Mouse (Mus musculus) kidney, adult 11 months (tissue): ENCODE measurements around the gene Det1.

ENCODE experiments used
- DNase-seq: peaks from one replicate; pipeline ENCODE4 v3.0.0; 2022

The Det1 gene

GRCm38 (mm10) chr7:78846066-78846716, 872 bp downstream of the Det1 start:
- DNase-seq, result no peak

- DNase-seq, result no peak
Observed at GRCm38 (mm10) chr7:78841601-78842000, 5.5 kb downstream of the Det1 start.

GRCm38 (mm10) chr7:78837250-78837649, 9.8 kb downstream of the Det1 start:
- no peak for DNase-seq

DNA sequence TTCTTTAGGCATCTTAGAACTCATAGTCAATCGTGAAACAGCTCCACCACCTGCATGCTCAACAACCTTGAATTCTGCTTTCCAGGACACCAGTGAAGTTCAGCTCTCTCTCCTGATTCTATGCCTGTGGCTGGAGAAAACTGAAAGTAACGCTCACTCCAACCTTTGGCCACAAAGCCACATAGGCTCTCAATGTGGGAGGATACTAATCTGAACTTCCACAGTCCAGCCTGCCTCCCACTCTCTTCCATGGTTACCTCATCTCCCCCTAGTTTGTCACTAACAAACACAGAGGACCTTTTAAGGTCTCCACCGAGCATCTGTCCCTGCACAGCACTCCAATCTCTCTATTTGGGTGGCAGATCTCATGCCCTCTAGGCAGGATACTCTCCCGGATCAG, 11.4 kb downstream of the Det1 start:
- no peak for DNase-seq

DNA sequence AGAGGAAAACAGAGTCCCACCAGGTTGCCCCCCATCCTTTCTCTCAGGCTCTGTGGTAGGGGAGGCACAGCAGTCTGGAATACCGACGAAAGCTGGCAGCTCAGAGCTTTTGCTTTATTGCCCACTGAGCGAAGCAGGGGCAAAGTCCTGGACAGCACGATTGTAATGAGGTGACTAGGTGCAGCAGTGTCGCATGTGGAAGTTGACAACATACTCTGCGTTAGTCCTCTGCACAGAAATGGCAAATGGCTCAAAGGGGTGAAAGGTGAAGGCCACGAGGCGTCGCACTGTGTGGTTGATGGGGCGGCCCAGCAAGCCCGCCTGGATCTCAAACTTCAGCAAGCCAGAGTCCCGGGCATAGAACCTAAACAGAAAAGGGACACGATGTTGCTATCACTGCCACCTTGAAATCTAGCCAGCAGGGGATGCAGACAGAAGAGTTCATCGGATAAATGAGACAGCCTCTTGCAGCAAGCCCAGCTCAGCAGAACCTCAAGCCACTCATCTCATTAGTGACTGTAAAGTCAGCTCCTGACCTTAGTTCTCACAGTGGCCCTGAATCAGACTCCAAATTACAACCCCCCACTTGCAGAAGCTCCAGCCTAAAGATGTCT, 19.2 kb downstream of the Det1 start:
- DNase-seq, result no peak

DNA sequence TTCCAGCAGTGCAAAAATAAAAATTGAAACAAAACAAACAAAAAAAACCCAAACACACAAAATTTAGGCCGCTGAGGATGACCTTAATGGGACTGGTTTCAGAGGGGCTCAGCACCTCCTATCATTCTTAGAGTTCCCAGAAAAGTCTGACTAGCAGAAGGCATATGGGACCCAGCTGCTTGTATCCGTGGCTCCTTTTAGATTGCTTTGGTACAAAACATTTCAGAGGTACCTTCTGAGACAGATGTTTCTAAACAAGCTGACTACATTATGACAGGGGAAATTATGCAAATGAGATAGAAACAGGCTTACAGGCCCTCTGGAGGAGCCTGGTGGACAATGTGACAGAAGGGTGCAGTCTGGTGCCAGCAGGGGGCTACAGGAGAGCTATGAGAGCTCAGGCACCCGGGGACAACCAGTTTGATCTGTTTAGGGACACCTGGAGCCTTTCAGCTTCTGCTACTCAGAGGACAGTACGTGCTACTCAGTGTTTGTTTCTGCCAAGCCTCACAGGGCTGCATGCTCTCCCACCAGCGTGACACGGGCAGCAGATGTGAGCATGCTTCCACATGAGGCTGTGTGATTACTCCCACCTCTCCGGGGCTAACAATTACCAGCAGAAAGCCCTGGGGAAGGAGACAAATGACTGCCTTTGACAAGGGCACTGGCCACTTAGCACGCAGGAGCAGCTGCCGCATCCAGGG, 20.2 kb downstream of the Det1 start:
- DNase-seq, result no peak

GRCm38 (mm10) chr7:78818336-78818735, 28.7 kb downstream of the Det1 start:
- no peak for DNase-seq

DNA sequence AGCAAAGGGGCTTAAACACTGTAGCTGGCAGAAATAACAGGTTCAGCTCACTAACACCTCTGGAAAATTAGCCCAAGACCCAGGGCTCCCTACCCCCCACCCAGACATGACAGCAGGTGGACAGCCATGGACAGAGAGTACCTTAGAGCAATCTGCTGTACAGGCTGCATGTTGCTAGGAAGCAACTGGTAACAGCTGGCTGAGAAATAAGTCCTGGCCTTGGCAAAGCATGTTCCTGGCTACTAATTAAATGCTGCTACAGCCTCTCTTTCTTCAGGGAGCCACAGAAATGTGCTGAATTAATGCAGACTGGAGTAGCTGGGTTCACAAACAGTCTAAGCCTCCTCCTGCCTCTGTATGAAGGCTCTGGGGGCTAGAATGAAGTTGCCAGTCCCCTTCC, 32.3 kb downstream of the Det1 start:
- peak; percentile 70 for DNase-seq

GRCm38 (mm10) chr7:78813791-78814190, 33.3 kb downstream of the Det1 start:
- peak; percentile 62 for DNase-seq

DNA sequence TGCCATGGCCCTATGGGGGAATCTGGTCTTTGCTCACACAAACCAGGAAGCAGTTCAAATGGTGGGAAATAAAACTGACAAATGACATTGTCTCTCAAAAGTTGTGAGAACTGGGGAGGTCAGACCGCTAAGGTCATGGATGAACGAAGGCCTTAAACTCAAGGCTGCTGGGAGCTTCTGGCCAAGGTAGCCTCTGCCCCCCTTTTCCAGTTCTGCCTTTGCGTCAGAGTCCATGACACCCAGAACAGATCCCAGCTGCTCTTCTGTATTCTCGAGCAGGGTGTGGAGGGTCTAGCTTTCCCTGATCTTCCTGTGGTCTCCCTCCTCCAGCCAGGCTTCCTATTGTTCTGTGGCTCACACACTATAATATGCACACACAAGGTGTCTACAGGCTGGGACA, 39.9 kb downstream of the Det1 start:
- DNase-seq, result no peak

DNA sequence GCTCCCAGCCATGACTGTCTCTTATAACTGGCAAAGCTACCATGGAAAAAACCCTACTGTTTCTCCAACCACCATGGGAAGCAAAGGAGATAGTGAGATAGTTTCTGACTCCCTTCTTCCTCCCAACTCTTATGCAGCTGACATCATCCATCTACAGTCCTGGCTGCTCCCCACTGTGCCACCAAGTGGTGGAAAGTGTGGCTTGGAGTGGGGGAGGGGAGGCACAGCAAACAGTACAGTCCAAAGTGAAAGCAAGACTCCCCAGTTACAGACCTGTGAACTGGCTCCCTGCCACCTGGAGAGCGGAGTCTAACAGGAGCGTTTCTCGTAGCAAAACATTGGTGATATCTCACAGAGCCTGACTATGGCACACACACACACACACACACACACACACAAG, 43.2 kb downstream of the Det1 start:
- peak; percentile 28 for DNase-seq

DNA sequence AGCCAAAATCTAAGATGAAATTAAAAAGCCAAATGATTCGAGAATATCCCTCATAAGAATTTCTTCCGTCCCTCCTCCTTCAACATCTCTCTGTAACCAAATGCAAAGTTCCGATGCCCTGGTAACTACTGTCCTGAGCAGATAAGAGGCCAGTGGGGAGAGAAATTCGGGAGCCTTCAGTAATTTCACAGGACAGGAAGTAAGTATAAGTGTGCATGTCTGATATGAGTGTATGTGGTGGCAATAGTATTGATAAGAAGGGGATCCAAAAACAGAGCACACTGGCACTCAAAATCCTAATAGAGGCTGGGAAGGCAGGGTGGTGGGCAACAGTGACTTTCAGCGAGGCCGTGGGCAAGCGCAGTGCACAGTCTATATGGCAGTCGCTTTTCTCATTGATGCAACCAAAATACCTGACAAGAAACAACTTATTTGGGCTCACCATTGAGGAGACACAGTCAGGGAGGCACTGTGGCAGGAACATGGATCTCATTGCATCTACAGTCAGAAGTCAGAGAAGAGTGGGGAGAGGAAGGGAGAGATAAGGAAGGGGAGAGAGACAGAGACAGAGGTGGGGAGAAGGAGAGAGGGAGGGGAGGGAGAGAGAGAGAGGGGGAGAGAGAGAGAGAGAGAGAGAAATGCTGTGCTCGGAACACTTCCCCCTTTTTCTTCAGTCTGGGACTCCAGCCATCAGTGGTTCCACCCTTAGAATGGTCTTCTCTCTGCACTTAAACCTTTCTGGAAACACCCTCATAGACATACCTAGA, 47.1 kb downstream of the Det1 start:
- no peak for DNase-seq

DNA sequence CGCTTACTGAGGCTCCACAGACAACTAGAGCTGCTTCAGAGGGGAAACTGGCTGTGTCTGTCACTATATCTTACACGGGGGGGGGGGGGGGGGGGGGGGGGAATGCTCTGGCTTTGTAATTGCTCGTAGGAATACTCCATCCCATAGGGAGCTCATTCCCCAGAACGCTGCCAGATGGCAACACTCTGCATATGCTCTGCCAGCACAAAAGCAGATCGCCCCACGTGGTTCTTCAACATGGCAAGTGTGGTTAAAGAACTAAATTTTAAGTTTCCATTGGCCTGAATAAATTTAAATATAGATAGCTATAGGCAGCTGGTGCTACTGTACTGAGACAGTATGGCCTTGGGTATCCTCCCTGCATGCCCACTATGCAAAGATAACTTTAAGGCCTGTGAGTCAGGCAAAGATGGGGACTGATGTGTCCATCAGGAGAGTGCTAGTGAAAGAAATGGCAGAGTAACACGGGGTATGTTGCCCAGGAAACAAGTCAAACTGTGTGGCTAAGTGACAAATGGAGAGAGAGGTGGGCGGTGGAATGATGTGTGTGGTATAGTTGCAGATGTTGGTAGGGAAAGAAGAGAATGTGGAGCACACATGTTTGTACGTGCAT, 49.1 kb downstream of the Det1 start:
- DNase-seq, result no peak

DNA sequence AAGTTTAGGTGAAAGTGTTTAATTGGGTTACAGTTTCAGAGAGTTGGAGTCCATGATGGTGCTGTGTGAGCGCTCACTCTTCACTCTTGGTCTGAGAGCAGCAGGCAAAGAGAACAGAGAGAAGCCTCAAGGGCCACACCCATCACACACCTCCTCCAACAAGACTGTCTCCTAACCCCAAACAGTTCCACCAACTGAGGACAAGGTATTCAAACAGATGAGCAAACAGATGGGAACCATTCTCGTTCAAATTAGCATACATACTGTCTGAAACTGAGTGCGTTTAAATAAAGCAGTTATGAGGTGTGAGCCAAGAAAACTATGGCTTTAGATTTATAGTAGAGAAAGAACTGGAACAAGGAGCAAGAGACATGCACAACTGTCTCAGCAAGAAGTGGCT, 50.4 kb downstream of the Det1 start:
- no peak for DNase-seq

- DNase-seq, result no peak
Observed at GRCm38 (mm10) chr7:78794571-78795092, 52.4 kb downstream of the Det1 start.

DNA sequence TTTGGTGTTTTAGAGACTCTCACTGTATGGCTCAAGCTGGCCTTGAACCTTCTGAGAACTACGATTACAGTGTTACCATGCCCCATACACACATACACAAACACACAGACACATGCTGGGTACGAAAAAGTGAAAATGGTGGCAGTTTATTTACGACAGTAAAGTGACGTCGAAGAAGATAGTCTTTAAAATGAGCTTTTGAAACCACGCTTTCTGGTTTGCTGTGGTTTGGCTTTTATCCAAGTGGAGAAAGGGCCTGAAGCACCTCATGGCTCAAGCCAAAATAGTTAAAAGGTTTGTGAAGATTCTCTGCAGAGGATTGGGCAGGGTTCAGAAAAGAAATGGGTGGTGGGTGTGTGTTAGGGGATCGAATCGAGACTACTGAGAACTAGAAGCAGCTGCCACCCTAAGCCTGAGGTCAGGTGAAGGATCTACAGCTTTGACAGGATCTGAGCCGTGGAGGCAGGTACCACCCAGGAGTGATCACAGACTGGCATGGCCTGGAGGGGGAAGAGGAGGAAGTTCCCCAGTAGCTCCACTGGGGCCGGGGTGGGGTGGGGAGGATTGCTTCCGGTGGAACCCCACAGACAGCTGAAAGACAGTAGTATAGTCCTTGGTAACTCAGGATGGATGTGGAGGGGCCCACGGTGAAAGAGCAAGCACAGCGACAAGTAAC, 53.0 kb downstream of the Det1 start:
- no peak for DNase-seq

- no peak for DNase-seq
Observed at GRCm38 (mm10) chr7:78791359-78792222, 55.5 kb downstream of the Det1 start.

DNA sequence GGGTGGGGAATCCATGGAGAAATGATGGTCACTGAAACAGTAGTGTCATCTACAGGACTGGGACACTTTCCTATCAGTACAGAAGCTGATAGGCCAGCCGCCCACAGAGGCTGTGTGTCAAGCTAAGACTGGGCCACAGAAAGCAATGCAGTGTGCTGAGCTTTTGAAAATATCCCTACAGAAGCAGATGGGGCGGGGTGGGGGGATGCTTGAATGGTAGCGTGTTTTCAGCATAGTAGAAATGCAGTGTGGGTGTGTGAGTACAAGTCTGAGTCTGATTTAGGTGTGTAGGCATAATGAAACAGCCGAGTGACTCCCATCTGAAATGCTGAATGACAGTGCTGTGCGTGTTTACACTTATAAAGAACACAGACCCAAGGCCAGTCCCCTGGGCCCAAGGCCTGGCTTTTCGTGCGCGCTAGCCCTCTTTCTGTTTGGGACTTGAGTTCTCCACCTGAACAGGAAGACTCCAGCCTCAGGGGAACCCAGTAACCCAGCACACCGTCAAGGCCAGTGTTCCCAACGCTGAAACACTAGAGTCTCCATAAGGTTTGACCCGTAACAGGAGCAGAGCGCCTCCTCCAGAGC, 59.2 kb downstream of the Det1 start:
- no peak for DNase-seq

DNA sequence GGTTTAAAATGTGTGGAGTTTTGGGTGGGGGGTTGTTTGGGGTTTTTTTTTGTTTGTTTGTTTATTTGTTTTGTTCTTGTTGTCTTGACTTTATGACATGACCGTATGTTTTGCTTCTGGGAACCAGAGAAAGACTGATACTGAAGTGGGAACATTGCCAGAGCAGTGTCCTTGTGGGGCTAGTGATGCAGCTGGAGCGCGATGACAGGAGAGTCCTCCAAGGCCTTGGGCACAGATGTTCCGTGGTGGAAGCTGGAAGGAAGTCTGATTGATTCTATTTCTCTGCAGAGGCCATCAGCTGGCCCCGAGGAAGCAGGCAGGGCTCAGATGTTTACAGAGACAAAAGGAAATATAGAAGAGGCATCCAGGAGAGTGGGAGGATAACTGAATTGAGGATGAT, 61.2 kb downstream of the Det1 start:
- no peak for DNase-seq

- peak; percentile 82 for DNase-seq
Observed at GRCm38 (mm10) chr7:78782639-78783581, 64.2 kb downstream of the Det1 start, which contains the start of the genes Mrps11 and Mrpl46. Gene Mrps11, plus strand, starts transcription at chr7:78783119. Gene Mrpl46, minus strand, starts transcription at chr7:78783531.
